8 mouse cellular contexts compared by ENCODE assay signal in the genomic region with DNA sequence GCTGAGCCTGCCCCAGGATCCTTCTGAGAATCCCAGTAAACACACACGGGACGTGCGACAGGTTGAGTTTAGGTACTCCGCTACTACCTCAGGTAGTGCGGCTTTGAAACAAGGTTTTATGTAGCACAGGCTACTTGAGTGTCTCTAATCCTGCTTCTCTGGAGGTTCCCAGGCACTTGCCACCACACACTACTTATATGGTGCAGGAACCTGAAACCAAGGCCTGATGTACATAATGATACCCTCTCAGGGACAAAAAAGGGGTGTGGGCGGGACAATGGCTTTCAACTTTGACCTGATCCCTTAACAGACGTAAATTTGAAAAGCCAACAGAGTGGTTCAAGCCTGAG. TPM values are rescaled to one million over a fixed set of nuclear protein-coding genes. Genes with fewer than 3 reads are reported as not detected.
A peak's percentile ranks its signal among the peaks of the same experiment; 100 is the strongest.
DNase-seq lines count a peak whose midpoint lies in the region; ATAC-seq and TF ChIP-seq lines count a peak whose summit lies in the region.

No protein-coding gene starts in this region.

- no peaks in the 10 kb centered on the region for H3K9me3 ChIP-seq in kidney, postnatal 0 days (replicated peaks; ENCODE audit: low read length)
- no peaks in the 10 kb centered on the region for H3K9me3 ChIP-seq in embryonic facial prominence, embryonic 12.5 days
- H3K9me3 ChIP-seq in intestine, embryonic 14.5 days (ENCODE audit: control insufficient read depth, low read length): no peaks in the 10 kb centered on the region
- no peaks in the 10 kb centered on the region for H3K9me3 ChIP-seq in midbrain, embryonic 16.5 days (replicated peaks; ENCODE audit: control insufficient read depth, low read length, poor library complexity, severe bottlenecking)

- ATAC-seq in kidney, postnatal 0 days (replicated peaks; ENCODE audit: low FRiP score, low read depth): no peak
- no peak; the same call in 1 of the 2 replicates for ATAC-seq in embryonic facial prominence, embryonic 12.5 days (ENCODE audit: insufficient number of reproducible peaks, insufficient read depth, low FRiP score, low TSS enrichment)
- ATAC-seq in intestine, embryonic 14.5 days (replicated peaks; ENCODE audit: low FRiP score, low TSS enrichment, low read depth): peak; percentile 76
- ATAC-seq in midbrain, embryonic 16.5 days: peak; percentile 84; the same call in 1 of the 2 replicates

- WGBS in kidney, postnatal 0 days: 5% methylated on average over 7 of the region's 7 CpGs
- WGBS in embryonic facial prominence, embryonic 12.5 days: 2% methylated on average over 7 of the region's 7 CpGs
- WGBS in intestine, embryonic 14.5 days: 3% methylated on average over 7 of the region's 7 CpGs
- 2% methylated on average over 7 of the region's 7 CpGs for WGBS in midbrain, embryonic 16.5 days
- WGBS in thymus, adult 2 months: 26% methylated on average over 7 of the region's 7 CpGs

- H3K27ac ChIP-seq in kidney, postnatal 0 days: 0 out of 2 replicates have a peak overlapping the region, but pooled peaks have one; percentile 39
- 0 out of 2 replicates have a peak overlapping the region, but pooled peaks have one; percentile 46 for H3K27ac ChIP-seq in embryonic facial prominence, embryonic 12.5 days
- H3K27ac ChIP-seq in intestine, embryonic 14.5 days (ENCODE audit: low read depth): peak overlapping the region; percentile 29; the same call in 1 of the 2 replicates
- no peak overlapping the region for H3K27ac ChIP-seq in midbrain, embryonic 16.5 days (ENCODE audit: low read length)
- H3K27ac ChIP-seq in thymus, adult 2 months (ENCODE audit: control insufficient read depth, insufficient read depth, low read length): no peak overlapping the region

- no peak for DNase-seq in kidney, postnatal 0 days (ENCODE audit: low spot score)
- no peak for DNase-seq in kidney, adult 11 months
- no peak for DNase-seq in intestine, embryonic 14.5 days (ENCODE audit: low spot score)
- no peak for DNase-seq in cerebellum, postnatal 25 days
- DNase-seq in cerebellum, adult 8-10 months: no peak
- DNase-seq in thymus, adult 2 months: no peak

- no peaks in the 10 kb centered on the region for H3K36me3 ChIP-seq in kidney, postnatal 0 days (ENCODE audit: insufficient read depth, low read length)
- no peaks in the 10 kb centered on the region for H3K36me3 ChIP-seq in embryonic facial prominence, embryonic 12.5 days
- H3K36me3 ChIP-seq in intestine, embryonic 14.5 days (ENCODE audit: control insufficient read depth, insufficient read depth, low read length): no peaks in the 10 kb centered on the region
- no peaks in the 10 kb centered on the region for H3K36me3 ChIP-seq in midbrain, embryonic 16.5 days (ENCODE audit: control insufficient read depth, insufficient read depth, low read length)
- H3K36me3 ChIP-seq in thymus, adult 2 months (ENCODE audit: control insufficient read depth, insufficient read depth, low read length): no peaks in the 10 kb centered on the region

- H3K4me1 ChIP-seq in kidney, postnatal 0 days (replicated peaks; ENCODE audit: insufficient read depth, low read length): no peaks in the 10 kb centered on the region
- H3K4me1 ChIP-seq in embryonic facial prominence, embryonic 12.5 days: no peaks in the 10 kb centered on the region; the same call in 1 of the 2 replicates
- no peaks in the 10 kb centered on the region for H3K4me1 ChIP-seq in intestine, embryonic 14.5 days (replicated peaks; ENCODE audit: control insufficient read depth, insufficient read depth, low read length)
- 0 out of 2 replicates have a peak, but pooled peaks cover 2% of the 10 kb centered on the region for H3K4me1 ChIP-seq in midbrain, embryonic 16.5 days (ENCODE audit: control insufficient read depth, insufficient read depth, low read length)
- peaks cover 5% of the 10 kb centered on the region; the same call in 1 of the 2 replicates for H3K4me1 ChIP-seq in thymus, adult 2 months (replicated peaks; ENCODE audit: control insufficient read depth, insufficient read depth, low read length)

- TF ChIP-seq POLR2A in thymus, adult 2 months (IDR thresholded peaks at IDR 0.05; ENCODE audit: control insufficient read depth, extremely low read depth, insufficient read depth, low read length, poor library complexity): no peak

- no peaks in the 10 kb centered on the region for H3K27me3 ChIP-seq in kidney, postnatal 0 days (ENCODE audit: insufficient read depth, low read length)
- no peaks in the 10 kb centered on the region for H3K27me3 ChIP-seq in embryonic facial prominence, embryonic 12.5 days
- no peaks in the 10 kb centered on the region for H3K27me3 ChIP-seq in intestine, embryonic 14.5 days (replicated peaks; ENCODE audit: control insufficient read depth, insufficient read depth, low read length)
- H3K27me3 ChIP-seq in midbrain, embryonic 16.5 days (ENCODE audit: control insufficient read depth, insufficient read depth, low read depth, low read length): no peaks in the 10 kb centered on the region
- no peaks in the 10 kb centered on the region for H3K27me3 ChIP-seq in thymus, adult 2 months (ENCODE audit: control insufficient read depth, insufficient read depth, low read length)

- H3K9ac ChIP-seq in kidney, postnatal 0 days (ENCODE audit: low read depth, low read length): peak overlapping the region; percentile 60
- H3K9ac ChIP-seq in embryonic facial prominence, embryonic 12.5 days: peak overlapping the region; percentile 60; the same call in 1 of the 2 replicates
- no peak overlapping the region; the same call in 1 of the 2 replicates for H3K9ac ChIP-seq in intestine, embryonic 14.5 days (ENCODE audit: low read length)
- H3K9ac ChIP-seq in midbrain, embryonic 16.5 days (ENCODE audit: low read depth, low read length): no peak overlapping the region; the same call in 1 of the 2 replicates

- no peak for TF ChIP-seq CTCF in kidney, postnatal 0 days (IDR thresholded peaks at IDR 0.05; ENCODE audit: low read depth)
- no peak for TF ChIP-seq CTCF in thymus, adult 2 months (IDR thresholded peaks at IDR 0.05; ENCODE audit: borderline replicate concordance, control insufficient read depth, extremely low read depth, insufficient read depth, low read length, poor library complexity)

- H3K4me3 ChIP-seq in kidney, postnatal 0 days (replicated peaks; ENCODE audit: low read depth, low read length): peak overlapping the region; percentile 56
- H3K4me3 ChIP-seq in embryonic facial prominence, embryonic 12.5 days: peak overlapping the region; percentile 66
- peak overlapping the region; percentile 53 for H3K4me3 ChIP-seq in intestine, embryonic 14.5 days (ENCODE audit: low read depth, low read length)
- peak overlapping the region; percentile 66 for H3K4me3 ChIP-seq in midbrain, embryonic 16.5 days (ENCODE audit: low read depth, low read length)
- H3K4me3 ChIP-seq in thymus, adult 2 months (ENCODE audit: control insufficient read depth, insufficient read depth, low read length): no peak overlapping the region

- H3K4me2 ChIP-seq in kidney, postnatal 0 days (ENCODE audit: low read length): peak overlapping the region; percentile 91
- H3K4me2 ChIP-seq in embryonic facial prominence, embryonic 12.5 days (replicated peaks): peak overlapping the region; percentile 91
- H3K4me2 ChIP-seq in intestine, embryonic 14.5 days (ENCODE audit: low read length): peak overlapping the region; percentile 85
- peak overlapping the region; percentile 76 for H3K4me2 ChIP-seq in midbrain, embryonic 16.5 days (ENCODE audit: low read length)

RNA-seq across cellular contexts. Expression of gene Kif27, which starts 0.4 kb away (rescaled TPM):
- polyA plus RNA-seq in kidney, postnatal 0 days (2015; fragmentation: Nextera tagmentation; extraction: Ambion mirVana): 0.52 and 0.55 TPM in 2 replicates
- polyA plus RNA-seq in embryonic facial prominence, embryonic 12.5 days (2016; fragmentation: Nextera tagmentation; extraction: Ambion mirVana): 0.90 and 1.2 TPM in 2 replicates
- polyA plus RNA-seq in intestine, embryonic 14.5 days (2014; fragmentation: Nextera tagmentation; extraction: Ambion mirVana): 0.52 and 1.0 TPM in 2 replicates
- polyA plus RNA-seq in midbrain, embryonic 16.5 days (2015; fragmentation: Nextera tagmentation; extraction: Ambion mirVana): 1.9 and 2.0 TPM in 2 replicates
- polyA plus RNA-seq in thymus, adult 2 months (2012; rRNA removed): 0.07 TPM in 1 of 2 replicates, not detected in the other

RNA-seq across cellular contexts. Expression of gene 2210016F16Rik, which starts 25.7 kb away (rescaled TPM):
- 33.0 and 33.7 TPM in 2 replicates for polyA plus RNA-seq in kidney, postnatal 0 days (2015; fragmentation: Nextera tagmentation; extraction: Ambion mirVana)
- polyA plus RNA-seq in embryonic facial prominence, embryonic 12.5 days (2016; fragmentation: Nextera tagmentation; extraction: Ambion mirVana): 23.7 and 24.3 TPM in 2 replicates
- 34.0 and 35.6 TPM in 2 replicates for polyA plus RNA-seq in intestine, embryonic 14.5 days (2014; fragmentation: Nextera tagmentation; extraction: Ambion mirVana)
- polyA plus RNA-seq in midbrain, embryonic 16.5 days (2015; fragmentation: Nextera tagmentation; extraction: Ambion mirVana): 19.2 and 19.9 TPM in 2 replicates
- 27.9 and 31.7 TPM in 2 replicates for polyA plus RNA-seq in thymus, adult 2 months (2012; rRNA removed)

RNA-seq across cellular contexts. Expression of gene Rmi1, which starts 42.8 kb away (rescaled TPM):
- polyA plus RNA-seq in kidney, postnatal 0 days (2015; fragmentation: Nextera tagmentation; extraction: Ambion mirVana): 19.3 and 20.5 TPM in 2 replicates
- polyA plus RNA-seq in embryonic facial prominence, embryonic 12.5 days (2016; fragmentation: Nextera tagmentation; extraction: Ambion mirVana): 29.5 and 31.4 TPM in 2 replicates
- 21.2 and 26.0 TPM in 2 replicates for polyA plus RNA-seq in intestine, embryonic 14.5 days (2014; fragmentation: Nextera tagmentation; extraction: Ambion mirVana)
- 21.3 and 23.8 TPM in 2 replicates for polyA plus RNA-seq in midbrain, embryonic 16.5 days (2015; fragmentation: Nextera tagmentation; extraction: Ambion mirVana)
- 16.9 and 17.3 TPM in 2 replicates for polyA plus RNA-seq in thymus, adult 2 months (2012; rRNA removed)

RNA-seq across cellular contexts. Expression of gene Hnrnpk, which starts 43.9 kb away (rescaled TPM):
- 1,049 and 1,178 TPM in 2 replicates for polyA plus RNA-seq in kidney, postnatal 0 days (2015; fragmentation: Nextera tagmentation; extraction: Ambion mirVana)
- polyA plus RNA-seq in embryonic facial prominence, embryonic 12.5 days (2016; fragmentation: Nextera tagmentation; extraction: Ambion mirVana): 1,844 and 1,972 TPM in 2 replicates
- polyA plus RNA-seq in intestine, embryonic 14.5 days (2014; fragmentation: Nextera tagmentation; extraction: Ambion mirVana): 1,414 and 1,590 TPM in 2 replicates
- polyA plus RNA-seq in midbrain, embryonic 16.5 days (2015; fragmentation: Nextera tagmentation; extraction: Ambion mirVana): 1,323 and 1,478 TPM in 2 replicates
- 379 and 419 TPM in 2 replicates for polyA plus RNA-seq in thymus, adult 2 months (2012; rRNA removed)

Comparison
In these comparisons a context has a peak if more than half of its experiments do, and no peak if none do; other contexts are left out.
1. ATAC-seq: peak in intestine, embryonic 14.5 days (single experiment) and midbrain, embryonic 16.5 days (single experiment); none in kidney, postnatal 0 days (single experiment) and embryonic facial prominence, embryonic 12.5 days (single experiment).
2. H3K27ac ChIP-seq: peak in kidney, postnatal 0 days (single experiment), embryonic facial prominence, embryonic 12.5 days (single experiment) and intestine, embryonic 14.5 days (single experiment); none in midbrain, embryonic 16.5 days (single experiment) and thymus, adult 2 months (single experiment).
3. H3K9ac ChIP-seq: peak in kidney, postnatal 0 days (single experiment) and embryonic facial prominence, embryonic 12.5 days (single experiment); none in intestine, embryonic 14.5 days (single experiment) and midbrain, embryonic 16.5 days (single experiment).
4. Peak in every context shown above with its lines, with median percentiles within 50 percentile points of each other: H3K4me2 ChIP-seq.